Mouse (Mus musculus) cortical plate, adult 2 months (tissue): ENCODE results near the gene Mrps35.

ENCODE experiments used
- CTCF ChIP-seq: fragments of 200-500 bp; IDR thresholded peaks from 2 replicates; pipeline ENCODE4 v1.5.1; 2011; ENCODE audit warnings: mild to moderate bottlenecking, control low read depth, low read length; ENCODE audit not compliant: insufficient read depth; ENCODE audit errors: extremely low read depth
- POLR2A ChIP-seq: fragments of 200-500 bp; IDR thresholded peaks from 2 replicates; pipeline ENCODE4 v1.6.1; 2011; ENCODE audit warnings: mild to moderate bottlenecking, low read length, control low read depth; ENCODE audit not compliant: insufficient read depth; ENCODE audit errors: extremely low read depth

DNA sequence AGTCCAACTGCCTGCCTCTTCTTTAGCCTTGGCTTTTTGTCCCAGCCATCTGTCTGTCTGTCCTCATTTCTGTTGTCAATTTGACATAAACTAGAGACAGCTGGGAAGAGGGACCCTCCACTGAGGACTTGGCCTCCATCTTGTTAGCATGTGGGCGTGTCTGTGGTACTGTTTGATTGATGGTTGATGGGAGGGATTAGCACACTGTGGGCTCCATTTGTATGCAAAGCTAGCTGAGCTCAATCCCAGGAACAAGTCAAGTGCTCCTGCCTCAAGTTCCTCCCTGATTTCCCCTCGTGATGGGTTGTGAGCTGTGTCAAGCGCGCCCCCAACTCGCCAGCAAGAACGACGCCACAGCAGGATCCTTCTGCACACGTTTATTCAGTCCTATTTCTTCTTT, 34.3 kb downstream of the Mrps35 start:
- TF ChIP-seq CTCF (no peak), POLR2A (no peak)
